Mouse (Mus musculus): ENCODE measurements around the gene Spdya. TPM values are rescaled to one million over a fixed set of nuclear protein-coding genes. Genes with fewer than 3 reads are reported as not detected.

Gene Spdya
- polyA plus RNA-seq, 1 experiment from 2014 or later = 0.39 TPM

DNA sequence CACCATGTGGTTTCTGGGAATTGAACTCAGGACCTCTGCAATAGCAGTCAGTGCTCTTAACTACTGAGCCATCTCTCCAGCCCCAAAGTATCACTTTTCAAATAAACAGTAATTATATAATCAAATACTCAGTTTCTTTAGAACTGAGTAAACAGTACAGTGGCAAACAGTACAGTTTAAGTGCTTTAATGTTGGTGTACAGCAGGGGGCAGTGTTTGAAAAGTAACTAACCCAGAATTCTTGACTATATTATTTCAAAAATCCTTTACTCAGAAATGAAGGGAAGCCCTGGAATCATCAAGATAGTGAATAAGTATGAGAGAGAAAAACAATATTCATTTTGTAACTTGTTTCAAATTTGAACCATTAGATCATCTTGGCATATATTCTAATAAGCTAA is 9.8 kb downstream of the Spdya start:
- H3K27me3 ChIP-seq = no peaks in the 10 kb centered on the region
- H3K9me3 ChIP-seq (replicated peaks) = no peaks in the 10 kb centered on the region
- no peak for ATAC-seq (replicated peaks; ENCODE audit: insufficient number of reproducible peaks, insufficient read depth, low FRiP score, low read depth)
- H3K4me2 ChIP-seq = no peak overlapping the region
- H3K27ac ChIP-seq = no peak overlapping the region
- no peaks in the 10 kb centered on the region for H3K4me1 ChIP-seq (replicated peaks)
- H3K9ac ChIP-seq = no peak overlapping the region
- H3K36me3 ChIP-seq = no peaks in the 10 kb centered on the region
- no peak overlapping the region for H3K4me3 ChIP-seq

GRCm38 (mm10) chr17:71579176-71579705 is 27.4 kb downstream of the Spdya start:
- Histone ChIP-seq H3K9me3 (replicated peaks) (no peaks in the 10 kb centered on the region), H3K4me3 (no peak overlapping the region), H3K4me2 (no peak overlapping the region), H3K27ac (no peak overlapping the region), H3K4me1 (replicated peaks) (no peaks in the 10 kb centered on the region), H3K27me3 (no peaks in the 10 kb centered on the region), H3K36me3 (no peaks in the 10 kb centered on the region), H3K9ac (no peak overlapping the region)
- WGBS = 68% methylated on average over 1 of the region's 1 CpGs
- no peak for ATAC-seq (replicated peaks; ENCODE audit: insufficient number of reproducible peaks, insufficient read depth, low FRiP score, low read depth)

- Histone ChIP-seq H3K4me2 (peak overlapping the region; percentile 86), H3K27me3 (no peaks in the 10 kb centered on the region), H3K4me1 (replicated peaks) (peaks cover 14% of the 10 kb centered on the region), H3K4me3 (peak overlapping the region; percentile 71), H3K27ac (peak overlapping the region; percentile 70), H3K9me3 (replicated peaks) (no peaks in the 10 kb centered on the region), H3K9ac (peak overlapping the region; percentile 68), H3K36me3 (no peaks in the 10 kb centered on the region)
- WGBS = 1% methylated on average over 48 of the region's 48 CpGs
- ATAC-seq (replicated peaks; ENCODE audit: insufficient number of reproducible peaks, insufficient read depth, low FRiP score, low read depth) = peak; percentile 54
These were observed 46.2 kb downstream of the Spdya start for GRCm38 (mm10) chr17:71597881-71598658.

- 0 out of 2 replicates have a peak, but pooled peaks cover 3% of the 10 kb centered on the region for H3K27me3 ChIP-seq
- peak overlapping the region; percentile 70 for H3K27ac ChIP-seq
- WGBS = 5% methylated on average over 42 of the region's 42 CpGs
- H3K4me3 ChIP-seq = peak overlapping the region; percentile 71
- H3K9me3 ChIP-seq (replicated peaks) = no peaks in the 10 kb centered on the region
- peak overlapping the region; percentile 68 for H3K9ac ChIP-seq
- H3K4me1 ChIP-seq (replicated peaks) = peaks cover 14% of the 10 kb centered on the region
- H3K36me3 ChIP-seq = no peaks in the 10 kb centered on the region
- peak; percentile 96 for ATAC-seq (replicated peaks; ENCODE audit: insufficient number of reproducible peaks, insufficient read depth, low FRiP score, low read depth)
- peak overlapping the region; percentile 86 for H3K4me2 ChIP-seq
These were observed 47.0 kb downstream of the Spdya start for GRCm38 (mm10) chr17:71598659-71599554.

- Histone ChIP-seq H3K4me2 (peak within 1 kb of the TSS; percentile 79), H3K36me3 (no peaks in the 10 kb centered on the region), H3K9ac (peak within 1 kb of the TSS; percentile 89), H3K4me3 (peak within 1 kb of the TSS; percentile 93), H3K27me3 (no peaks in the 10 kb centered on the region), H3K4me1 (replicated peaks) (peaks cover 19% of the 10 kb centered on the region), H3K27ac (peak within 1 kb of the TSS; percentile 70), H3K9me3 (replicated peaks) (no peaks in the 10 kb centered on the region)
- WGBS = 5% methylated on average over 40 of the region's 40 CpGs
- peak; percentile 100 for ATAC-seq (replicated peaks; ENCODE audit: insufficient number of reproducible peaks, insufficient read depth, low FRiP score, low read depth)
These were observed 63.9 kb downstream of the Spdya start, which contains the start of gene Wdr43 for GRCm38 (mm10) chr17:71615638-71616318. Wdr43 (plus strand) TSS chr17:71615895.

DNA sequence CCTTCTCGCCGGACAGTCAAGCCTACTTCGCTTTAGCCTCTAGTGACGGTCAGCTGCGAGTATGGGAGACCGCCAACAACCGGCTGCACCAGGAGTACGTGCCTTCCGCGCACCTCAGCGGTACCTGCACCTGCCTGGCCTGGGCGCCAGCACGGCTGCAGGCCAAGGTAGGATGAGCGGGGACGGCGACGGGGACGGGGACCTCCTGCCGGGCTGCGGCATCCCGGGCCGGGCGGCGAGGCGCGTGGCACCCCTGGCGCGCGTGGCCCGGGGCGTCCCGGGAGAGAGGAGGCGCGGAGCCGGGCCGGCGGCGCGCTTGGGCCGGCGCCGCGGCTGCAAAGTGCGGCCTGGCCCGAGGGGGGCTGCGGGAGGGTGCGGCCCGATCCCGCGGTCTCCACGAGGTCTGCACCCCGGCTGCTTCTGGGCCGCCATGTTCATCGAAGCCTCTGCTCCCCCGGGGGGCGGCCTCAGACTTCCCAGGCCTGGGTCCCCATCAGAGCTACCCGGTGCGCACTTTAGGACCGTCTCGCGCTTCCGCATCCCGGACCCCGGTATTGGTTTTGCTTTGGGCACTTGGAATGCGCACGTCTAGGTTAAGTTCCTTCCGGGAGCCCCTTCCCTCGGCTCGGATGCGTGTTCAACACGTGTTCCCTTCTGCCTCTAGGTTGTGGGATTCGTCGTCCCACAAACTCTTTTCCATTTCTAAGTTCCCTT is 64.6 kb downstream of the Spdya start:
- WGBS = under 1% methylated on average over 72 of the region's 73 CpGs
- no peaks in the 10 kb centered on the region for H3K36me3 ChIP-seq

DNA sequence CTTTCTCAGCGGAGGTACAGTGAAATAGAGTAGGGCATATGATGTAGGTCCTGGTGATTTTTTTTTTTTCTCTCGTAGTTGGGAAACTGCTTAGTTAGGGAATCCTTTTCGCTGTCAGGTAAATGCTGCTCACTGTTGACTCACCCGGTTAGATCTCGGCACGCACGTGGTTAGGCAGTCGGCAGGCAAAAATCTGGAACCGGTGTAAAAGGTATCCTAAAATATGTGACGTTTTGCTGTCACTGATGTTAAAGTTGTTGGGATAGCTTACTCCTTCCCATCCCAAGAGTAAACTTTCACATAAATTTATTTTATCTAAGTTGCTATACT is 65.1 kb downstream of the Spdya start:
- Histone ChIP-seq H3K4me2 (peak overlapping the region; percentile 79), H3K9ac (peak overlapping the region; percentile 89), H3K36me3 (no peaks in the 10 kb centered on the region), H3K4me3 (peak overlapping the region; percentile 93), H3K9me3 (replicated peaks) (no peaks in the 10 kb centered on the region), H3K4me1 (replicated peaks) (peaks cover 19% of the 10 kb centered on the region), H3K27ac (no peak overlapping the region), H3K27me3 (no peaks in the 10 kb centered on the region)
- under 1% methylated on average over 10 of the region's 10 CpGs for WGBS
- no peak for ATAC-seq (replicated peaks; ENCODE audit: insufficient number of reproducible peaks, insufficient read depth, low FRiP score, low read depth)

More for the DNA sequence above, 64.6 kb downstream of the Spdya start:
- Histone ChIP-seq H3K27ac (peak overlapping the region; percentile 65), H3K27me3 (no peaks in the 10 kb centered on the region), H3K9me3 (replicated peaks) (no peaks in the 10 kb centered on the region), H3K4me3 (peak overlapping the region; percentile 93), H3K4me2 (peak overlapping the region; percentile 79), H3K9ac (peak overlapping the region; percentile 89), H3K4me1 (replicated peaks) (peaks cover 19% of the 10 kb centered on the region)
- ATAC-seq (replicated peaks; ENCODE audit: insufficient number of reproducible peaks, insufficient read depth, low FRiP score, low read depth) = peak; percentile 54

DNA sequence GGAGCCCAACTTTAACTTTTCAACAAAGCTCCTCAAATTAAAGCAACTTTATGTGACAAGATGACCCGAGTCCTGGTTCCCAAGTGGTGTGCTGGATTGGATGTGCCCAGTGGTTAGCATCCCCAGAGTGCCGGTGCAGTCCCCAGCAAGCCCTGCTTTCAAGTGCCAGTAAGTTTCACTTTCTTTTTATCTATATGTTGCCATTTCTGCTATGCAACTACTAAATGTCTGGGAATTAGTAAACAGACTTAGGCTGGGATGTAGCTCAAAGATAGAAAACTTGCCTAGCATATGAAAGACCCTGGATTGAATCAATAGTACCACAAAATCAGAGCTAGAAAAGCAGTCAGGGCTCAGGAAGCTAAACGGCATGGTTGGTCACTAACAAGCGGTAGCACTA is 66.1 kb downstream of the Spdya start:
- Histone ChIP-seq H3K4me2 (peak overlapping the region; percentile 79), H3K27ac (no peak overlapping the region), H3K9ac (no peak overlapping the region), H3K4me3 (peak overlapping the region; percentile 93), H3K9me3 (replicated peaks) (no peaks in the 10 kb centered on the region), H3K36me3 (no peaks in the 10 kb centered on the region), H3K4me1 (replicated peaks) (peaks cover 19% of the 10 kb centered on the region), H3K27me3 (no peaks in the 10 kb centered on the region)
- no peak for ATAC-seq (replicated peaks; ENCODE audit: insufficient number of reproducible peaks, insufficient read depth, low FRiP score, low read depth)
- 53% methylated on average over 4 of the region's 4 CpGs for WGBS

- no peaks in the 10 kb centered on the region for H3K4me1 ChIP-seq (replicated peaks)
- H3K9ac ChIP-seq = no peak overlapping the region
- H3K9me3 ChIP-seq (replicated peaks) = no peaks in the 10 kb centered on the region
- no peaks in the 10 kb centered on the region for H3K27me3 ChIP-seq
- WGBS = 84% methylated on average over 10 of the region's 10 CpGs
- H3K4me3 ChIP-seq = no peak overlapping the region
- no peak overlapping the region for H3K4me2 ChIP-seq
- peaks cover 67% of the 10 kb centered on the region for H3K36me3 ChIP-seq
- no peak overlapping the region for H3K27ac ChIP-seq
- no peak for ATAC-seq (replicated peaks; ENCODE audit: insufficient number of reproducible peaks, insufficient read depth, low FRiP score, low read depth)
These were observed 79.9 kb downstream of the Spdya start for GRCm38 (mm10) chr17:71631806-71632205.

DNA sequence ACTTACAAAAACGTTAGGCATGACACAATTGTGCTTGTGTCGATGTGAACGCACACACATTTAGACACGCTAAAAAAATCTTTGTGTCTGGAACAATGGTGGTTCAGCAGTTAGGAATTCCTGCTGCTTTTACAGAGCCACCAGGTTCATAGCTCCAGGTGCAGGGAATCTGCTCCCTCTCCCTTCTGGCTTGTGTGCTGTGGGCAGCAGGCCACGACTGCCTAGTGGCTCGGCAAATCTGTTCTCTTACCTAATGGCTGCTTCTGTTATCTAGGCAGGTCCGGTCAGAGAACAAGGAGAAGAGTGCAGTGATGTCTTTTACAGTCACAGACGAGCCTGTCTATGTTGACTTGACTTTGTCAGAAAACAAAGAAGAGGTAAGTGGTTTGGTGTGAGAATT is 81.5 kb downstream of the Spdya start:
- 84% methylated on average over 8 of the region's 8 CpGs for WGBS
- H3K4me1 ChIP-seq (replicated peaks) = no peaks in the 10 kb centered on the region
- H3K27ac ChIP-seq = no peak overlapping the region
- no peak overlapping the region for H3K4me3 ChIP-seq
- H3K27me3 ChIP-seq = no peaks in the 10 kb centered on the region
- no peak overlapping the region for H3K4me2 ChIP-seq
- H3K36me3 ChIP-seq = peaks cover 65% of the 10 kb centered on the region
- no peak for ATAC-seq (replicated peaks; ENCODE audit: insufficient number of reproducible peaks, insufficient read depth, low FRiP score, low read depth)
- no peaks in the 10 kb centered on the region for H3K9me3 ChIP-seq (replicated peaks)
- no peak overlapping the region for H3K9ac ChIP-seq
